Mouse (Mus musculus) left cerebral cortex, postnatal 36 days (tissue): ENCODE results near the gene Rhod. TPM values are rescaled to one million over a fixed set of nuclear protein-coding genes. Genes with fewer than 3 reads are reported as not detected.

Experiments
- total RNA-seq, 2 experiments: library from RNA; stranded (reverse); gene quantifications; 2 replicates each; pipeline ENCODE4 v1.2.3; 2021

The Rhod gene
- total RNA-seq, 2 experiments from 2014 or later = 0.32 to 0.86 TPM

Other genes starting within 250 kb of the Rhod start
- 1 to 10 TPM; 1.5 to 1.9 TPM for gene Tbc1d10c, start 248.1 kb downstream of the Rhod start, total RNA-seq
- gene Ppp1ca, start 247.4 kb downstream of the Rhod start, total RNA-seq = 100 to 1,000 TPM; 292 to 320 TPM
- 10 to 100 TPM in 1 of 2 experiments, 1 to 10 TPM in 1; 6.1 to 10.8 TPM for gene Rad9a, start 237.8 kb downstream of the Rhod start, total RNA-seq
- gene Clcf1, start 225.2 kb downstream of the Rhod start, total RNA-seq = 1 to 10 TPM in 1 of 2 experiments, under 1 TPM in 1; 0.84 to 1.2 TPM
- gene AC109138.7, start 225.1 kb downstream of the Rhod start, total RNA-seq = not detected
- 10 to 100 TPM; 15.9 to 17.8 TPM for gene Pold4, start 207.5 kb downstream of the Rhod start, total RNA-seq
- 10 to 100 TPM; 41.1 to 65.6 TPM for gene Ssh3, start 170.3 kb downstream of the Rhod start, total RNA-seq
- 10 to 100 TPM; 69.7 to 72.3 TPM for gene Ankrd13d, start 156.3 kb downstream of the Rhod start, total RNA-seq
- gene Grk2, start 133.2 kb downstream of the Rhod start, total RNA-seq = 100 to 1,000 TPM; 223 to 239 TPM
- 10 to 100 TPM; 66.6 to 82.6 TPM for gene Kdm2a, start 41.1 kb downstream of the Rhod start, total RNA-seq
- 10 to 100 TPM; 35.2 to 38.8 TPM for gene Syt12, start 38.0 kb upstream of the Rhod start, total RNA-seq
- not detected for gene 2010003K11Rik, start 59.2 kb upstream of the Rhod start, total RNA-seq
- gene Pcx, start 71.0 kb upstream of the Rhod start, total RNA-seq = 10 to 100 TPM; 73.3 TPM
- gene Lrfn4, start 176.2 kb upstream of the Rhod start, total RNA-seq = 10 to 100 TPM; 43.2 to 48.6 TPM
- gene Rce1, start 186.2 kb upstream of the Rhod start, total RNA-seq = 10 to 100 TPM; 26.1 to 26.6 TPM